Mouse (Mus musculus) heart, embryonic 14.5 days (tissue): ENCODE results near the gene Ppp2r1b. TPM values are rescaled to one million over a fixed set of nuclear protein-coding genes. Genes with fewer than 3 reads are reported as not detected.

Experiments
- polyA plus RNA-seq: library from polyadenylated mRNA; unstranded; fragments of >200 nt; fragmentation: Nextera tagmentation; extraction: Ambion mirVana; gene quantifications from 2 replicates; pipeline ENCODE4 v1.2.1, GENCODE M21; 2014

Gene Ppp2r1b
- polyA plus RNA-seq, 1 experiment from 2014 or later, result 38.8 TPM

Other genes with a start within 250 kb of the Ppp2r1b start
- 751 and 787 TPM in 2 replicates for gene Sdhd, start 241.5 kb upstream of the Ppp2r1b start, polyA plus RNA-seq
- gene Timm8b, start 241.4 kb upstream of the Ppp2r1b start, polyA plus RNA-seq, result 338 and 373 TPM in 2 replicates
- gene Pih1d2, start 228.0 kb upstream of the Ppp2r1b start, polyA plus RNA-seq, result 1.9 TPM in 2 replicates
- gene Nkapd1, start 227.8 kb upstream of the Ppp2r1b start, polyA plus RNA-seq, result 15.4 and 18.3 TPM in 2 replicates
- gene Dlat, start 185.5 kb upstream of the Ppp2r1b start, polyA plus RNA-seq, result 161 TPM in 2 replicates
- gene Dixdc1, start 105.8 kb upstream of the Ppp2r1b start, polyA plus RNA-seq, result 11.9 and 12.5 TPM in 2 replicates
- 10.3 and 11.4 TPM in 2 replicates for gene 2310030G06Rik, start 98.8 kb upstream of the Ppp2r1b start, polyA plus RNA-seq
- 1,286 and 1,345 TPM in 2 replicates for gene Cryab, start 94.0 kb upstream of the Ppp2r1b start, polyA plus RNA-seq
- gene Hspb2, start 92.9 kb upstream of the Ppp2r1b start, polyA plus RNA-seq, result 312 and 322 TPM in 2 replicates
- gene Fdxacb1, start 77.1 kb upstream of the Ppp2r1b start, polyA plus RNA-seq, result 9.0 and 9.1 TPM in 2 replicates
- 28.5 and 31.5 TPM in 2 replicates for gene Alg9, start 70.3 kb upstream of the Ppp2r1b start, polyA plus RNA-seq
- 27.5 and 33.4 TPM in 2 replicates for gene 1110032A03Rik, start 69.8 kb upstream of the Ppp2r1b start, polyA plus RNA-seq
- gene Sik2, start 163.8 kb downstream of the Ppp2r1b start, polyA plus RNA-seq, result 13.4 and 15.6 TPM in 2 replicates
- gene Btg4, start 215.6 kb downstream of the Ppp2r1b start, polyA plus RNA-seq, result not detected in 2 replicates
- 11.5 and 11.6 TPM in 2 replicates for gene Layn, start 231.8 kb downstream of the Ppp2r1b start, polyA plus RNA-seq